Mouse (Mus musculus): ENCODE data around the gene Vps53. TPM values are rescaled to one million over a fixed set of nuclear protein-coding genes. Genes with fewer than 3 reads are reported as not detected.

Vps53 gene
- polyA plus RNA-seq, 2 experiments, result 9.4 to 12.7 TPM

DNA sequence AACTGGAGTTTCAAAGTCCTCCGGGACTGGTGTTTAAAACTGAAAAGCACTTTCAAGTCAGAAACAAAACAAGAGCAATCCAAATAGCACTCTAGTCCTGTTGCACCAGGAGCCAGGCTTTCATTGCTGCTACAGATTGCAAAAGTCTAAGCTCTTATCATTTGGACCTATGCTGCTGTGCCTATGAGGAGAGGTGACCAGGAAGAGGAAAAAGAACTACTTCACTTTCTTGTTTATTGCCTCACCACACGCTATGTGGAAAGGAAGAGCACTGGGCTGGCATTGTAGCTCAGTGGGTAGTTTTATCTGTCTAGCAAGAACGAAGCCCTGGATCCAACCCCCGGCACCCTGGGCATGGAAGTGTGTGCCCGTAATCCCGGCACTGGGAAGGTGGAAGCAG is 146.1 kb downstream of the Vps53 start:
- no peak for TF ChIP-seq EP300 (IDR thresholded peaks at IDR 0.05; ENCODE audit: low read depth)
- no peak for TF ChIP-seq CTCF (IDR thresholded peaks at IDR 0.05; ENCODE audit: low read depth)
- Histone ChIP-seq H3K27ac (no peak overlapping the region), H3K4me3 (ENCODE audit: insufficient read depth in 1 of 2, low read depth in 2 of 2, low read length in 2 of 2) (no peak overlapping the region), H3K4me2 (ENCODE audit: low read depth) (no peak overlapping the region), H3K4me1 (replicated peaks; ENCODE audit: control insufficient read depth in 2 of 2, insufficient read depth in 2 of 2, low read length in 1 of 2) (no peaks in the 10 kb centered on the region), H3K27me3 (ENCODE audit: control insufficient read depth, insufficient read depth, low read length) (peaks cover 3% of the 10 kb centered on the region), H3K9me3 (ENCODE audit: control insufficient read depth, low read length) (no peaks in the 10 kb centered on the region), H3K9ac (replicated peaks) (no peak overlapping the region), H3K36me3 (replicated peaks; ENCODE audit: control insufficient read depth, insufficient read depth, low read depth) (no peaks in the 10 kb centered on the region)
- WGBS (ENCODE audit: insufficient replicate concordance), result 55% methylated on average over 6 of the region's 6 CpGs
- DNase-seq (ENCODE audit: low read depth in 3 of 3, low spot score in 3 of 3) (no peak), ATAC-seq (ENCODE audit: insufficient read depth) (no peak)

DNA sequence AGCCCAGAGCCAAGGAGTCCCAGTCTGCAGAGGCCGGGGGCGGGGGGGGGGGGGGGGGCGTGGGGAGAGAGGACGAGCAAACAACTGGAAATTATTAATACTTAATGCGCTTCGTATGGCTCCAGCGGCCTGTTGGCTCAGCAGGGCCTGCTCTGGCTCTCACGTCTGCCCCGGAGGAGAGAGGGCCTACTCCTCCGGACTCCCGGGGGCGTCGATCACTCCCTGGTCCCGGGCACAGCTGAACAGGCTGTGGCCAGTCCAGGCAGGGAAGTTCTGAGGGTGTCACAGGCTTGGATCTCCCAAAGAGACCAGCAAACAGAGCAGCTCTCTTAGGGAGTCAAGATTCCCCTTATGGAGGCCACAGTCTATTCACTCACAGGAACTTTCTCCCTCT is 151.4 kb downstream of the Vps53 start:
- TF ChIP-seq CTCF (IDR thresholded peaks at IDR 0.05; ENCODE audit: low read depth), result no peak
- TF ChIP-seq EP300 (IDR thresholded peaks at IDR 0.05; ENCODE audit: low read depth), result no peak

DNA sequence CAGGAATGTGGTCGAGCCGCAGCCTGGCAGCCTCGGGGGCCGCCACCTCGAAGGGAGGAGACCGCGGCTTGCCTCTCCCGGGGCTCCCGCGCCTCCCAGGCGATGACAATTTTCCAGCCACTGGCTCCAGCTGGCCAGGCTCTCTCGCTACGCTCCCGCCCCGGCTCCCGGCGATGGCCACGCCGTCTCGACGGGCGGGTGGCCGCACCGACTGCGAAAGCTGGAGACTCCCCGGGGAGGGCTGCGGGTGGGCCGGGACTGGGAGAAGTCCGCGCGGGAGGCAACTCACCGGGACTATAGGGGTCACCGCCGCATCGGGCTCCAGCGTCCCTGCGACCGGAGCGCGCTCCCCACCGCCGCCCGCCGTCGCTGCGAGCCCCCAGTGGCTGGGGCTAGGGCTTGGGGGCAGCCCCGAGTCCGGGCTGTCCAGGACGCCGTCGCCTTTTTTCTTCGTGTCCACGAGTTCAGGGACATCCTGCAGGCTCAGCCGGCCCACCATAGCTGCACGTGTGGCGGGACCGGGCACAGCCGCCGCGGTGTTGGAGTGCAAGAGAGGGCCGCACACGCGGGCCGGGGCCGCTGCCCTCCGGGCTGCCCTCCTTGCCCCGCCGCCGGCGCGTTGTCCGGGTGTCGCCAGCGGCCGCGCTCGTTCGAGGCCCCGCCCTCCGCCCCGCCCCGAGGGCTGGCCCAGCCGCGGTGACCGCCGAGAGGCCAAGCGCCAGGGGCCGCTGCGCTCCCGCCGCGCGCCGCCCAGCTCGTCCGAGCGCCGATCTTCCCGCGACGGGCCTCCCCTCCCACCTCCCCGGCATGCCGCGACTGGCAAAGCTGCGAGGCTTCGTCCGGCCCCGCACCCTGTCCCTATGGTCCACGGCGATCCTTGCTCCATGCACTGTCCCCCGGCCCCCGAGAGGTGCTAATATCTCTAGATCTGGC is 152.0 kb downstream of the Vps53 start, which contains the start of gene Rflnb:
Rflnb (minus strand) TSS at position 644 of the 933 bp plus-strand sequence.
- ATAC-seq (ENCODE audit: insufficient read depth), result peak; percentile 83
- H3K36me3 ChIP-seq (replicated peaks; ENCODE audit: control insufficient read depth, insufficient read depth, low read depth), result no peaks in the 10 kb centered on the region
- H3K4me1 ChIP-seq (replicated peaks; ENCODE audit: control insufficient read depth in 2 of 2, insufficient read depth in 2 of 2, low read length in 1 of 2), result peaks cover 0 to 5% of the 10 kb centered on the region in 2 experiments; a peak in 2 of 4 replicates
- H3K27ac ChIP-seq, result no peak within 1 kb of the TSS
- TF ChIP-seq EP300 (IDR thresholded peaks at IDR 0.05; ENCODE audit: low read depth) (no peak), CTCF (IDR thresholded peaks at IDR 0.05; ENCODE audit: low read depth) (no peak)
- H3K4me2 ChIP-seq (ENCODE audit: low read depth), result peak within 1 kb of the TSS; percentile 76
- peak; percentile 38 to 50 (median 41) for DNase-seq (ENCODE audit: low read depth in 3 of 3, low spot score in 3 of 3)
- no peaks in the 10 kb centered on the region for H3K9me3 ChIP-seq (ENCODE audit: control insufficient read depth, low read length)
- H3K27me3 ChIP-seq (ENCODE audit: control insufficient read depth, insufficient read depth, low read length), result peaks cover 25% of the 10 kb centered on the region
- WGBS (ENCODE audit: insufficient replicate concordance), result under 1% methylated on average over 111 of the region's 112 CpGs
- H3K9ac ChIP-seq (replicated peaks), result peak within 1 kb of the TSS; percentile 23
- H3K4me3 ChIP-seq (ENCODE audit: insufficient read depth in 1 of 2, low read depth in 2 of 2, low read length in 2 of 2), result peak within 1 kb of the TSS; percentile 52 to 62

More for the DNA sequence above, 151.4 kb downstream of the Vps53 start:
- Histone ChIP-seq H3K9me3 (ENCODE audit: control insufficient read depth, low read length) (no peaks in the 10 kb centered on the region), H3K27ac (no peak overlapping the region), H3K9ac (replicated peaks) (peak overlapping the region; percentile 18; the same call in 1 of the 2 replicates), H3K4me2 (ENCODE audit: low read depth) (peak overlapping the region; percentile 76), H3K4me3 (ENCODE audit: insufficient read depth in 1 of 2, low read depth in 2 of 2, low read length in 2 of 2) (peak overlapping the region; percentile 13 to 62; a peak in 3 of 4 replicates), H3K4me1 (replicated peaks; ENCODE audit: control insufficient read depth in 2 of 2, insufficient read depth in 2 of 2, low read length in 1 of 2) (peaks cover 0 to 5% of the 10 kb centered on the region in 2 experiments; a peak in 2 of 4 replicates), H3K36me3 (replicated peaks; ENCODE audit: control insufficient read depth, insufficient read depth, low read depth) (no peaks in the 10 kb centered on the region), H3K27me3 (ENCODE audit: control insufficient read depth, insufficient read depth, low read length) (peaks cover 25% of the 10 kb centered on the region)
- no peak for DNase-seq (ENCODE audit: low read depth in 3 of 3, low spot score in 3 of 3)
- 3% methylated on average over 12 of the region's 14 CpGs for WGBS (ENCODE audit: insufficient replicate concordance)
- ATAC-seq (ENCODE audit: insufficient read depth), result no peak; the same call in 1 of the 2 replicates

DNA sequence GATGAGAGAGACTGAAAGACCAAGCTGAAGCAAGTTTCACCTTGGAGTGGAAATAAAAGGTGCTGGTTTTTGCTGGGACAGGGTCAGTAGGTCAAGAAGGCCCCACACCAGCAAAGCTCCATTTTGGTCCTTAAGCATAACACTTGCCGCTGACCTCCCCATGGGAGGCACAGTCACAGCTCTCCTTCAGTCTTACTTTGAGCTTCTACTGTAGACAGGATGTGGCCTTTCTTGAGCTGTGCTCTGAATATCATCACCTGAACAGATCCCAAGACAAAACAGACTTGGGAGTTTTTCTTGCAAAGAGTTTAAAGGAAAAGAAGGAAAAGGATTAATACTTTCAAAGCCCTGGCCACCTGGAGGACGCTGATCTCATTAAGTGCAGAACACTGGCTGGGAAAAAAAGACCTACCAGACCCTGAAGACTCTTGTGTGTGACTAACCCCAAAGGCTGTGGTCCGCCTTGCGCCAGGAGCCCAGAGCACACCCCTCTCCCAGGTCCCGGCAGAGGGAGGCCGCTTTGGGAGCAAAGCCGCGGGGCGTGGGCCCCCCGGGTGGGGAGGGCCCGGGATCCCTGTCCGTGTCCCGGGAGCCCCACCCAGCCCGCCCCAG is 152.8 kb downstream of the Vps53 start:
- Histone ChIP-seq H3K27ac (no peak overlapping the region), H3K27me3 (ENCODE audit: control insufficient read depth, insufficient read depth, low read length) (peaks cover 25% of the 10 kb centered on the region), H3K4me3 (ENCODE audit: insufficient read depth in 1 of 2, low read depth in 2 of 2, low read length in 2 of 2) (peak overlapping the region in 1 of 2 experiments; percentile 62; a peak in 2 of 4 replicates), H3K36me3 (replicated peaks; ENCODE audit: control insufficient read depth, insufficient read depth, low read depth) (no peaks in the 10 kb centered on the region), H3K4me1 (replicated peaks; ENCODE audit: control insufficient read depth in 2 of 2, insufficient read depth in 2 of 2, low read length in 1 of 2) (peaks cover 0 to 5% of the 10 kb centered on the region in 2 experiments; a peak in 2 of 4 replicates), H3K4me2 (ENCODE audit: low read depth) (peak overlapping the region; percentile 76), H3K9ac (replicated peaks) (no peak overlapping the region), H3K9me3 (ENCODE audit: control insufficient read depth, low read length) (no peaks in the 10 kb centered on the region)
- no peak for ATAC-seq (ENCODE audit: insufficient read depth)
- TF ChIP-seq EP300 (IDR thresholded peaks at IDR 0.05; ENCODE audit: low read depth) (no peak), CTCF (IDR thresholded peaks at IDR 0.05; ENCODE audit: low read depth) (no peak)
- 14% methylated on average over 14 of the region's 14 CpGs for WGBS (ENCODE audit: insufficient replicate concordance)
- no peak for DNase-seq (ENCODE audit: low read depth in 3 of 3, low spot score in 3 of 3)

Measured in liver, embryonic 14.5 days (tissue).